Mouse (Mus musculus) lung, embryonic 16.5 days (tissue): ENCODE measurements at regions not wholly inside any gene's neighbourhood (a gene's known extent, or its start where the extent isn't known, plus 50 kb on each side); places are given as distances from the start of the nearest gene placed in this dataset.

Source experiments
- ATAC-seq: fragments of 200-750 bp; cut with Nextera tagmentation; 2 replicates; pipeline ENCODE4 v1.8.0; 2017; ENCODE audit warnings: low read depth, mild to moderate bottlenecking, moderate library complexity
- H3K27ac ChIP-seq: fragments of 300-500 bp; sonication (generic); 2 replicates; pipeline ENCODE4 v1.5.1; 2014; ENCODE audit warnings: mild to moderate bottlenecking, control low read depth, low read length
- H3K27me3 ChIP-seq: fragments of 300-500 bp; sonication (generic); 2 replicates; pipeline ENCODE4 v1.6.1; 2014; ENCODE audit warnings: low read depth, low read length, mixed read lengths; ENCODE audit not compliant: control insufficient read depth, insufficient read depth
- H3K36me3 ChIP-seq: fragments of 300-500 bp; sonication (generic); 2 replicates; pipeline ENCODE4 v1.6.1; 2014; ENCODE audit warnings: low read length; ENCODE audit not compliant: control insufficient read depth, insufficient read depth
- H3K4me1 ChIP-seq: fragments of 300-500 bp; sonication (generic); replicated peaks from 2 replicates; pipeline ENCODE4 v1.6.1; 2014; ENCODE audit warnings: low read length, mixed read lengths; ENCODE audit not compliant: control insufficient read depth, insufficient read depth
- H3K4me2 ChIP-seq: fragments of 300-500 bp; sonication (generic); 2 replicates; pipeline ENCODE4 v1.6.1; 2014; ENCODE audit warnings: low read depth, low read length, control low read depth
- H3K4me3 ChIP-seq: fragments of 300-500 bp; sonication (generic); 2 replicates; pipeline ENCODE4 v1.5.1; 2014; ENCODE audit warnings: mild to moderate bottlenecking, low read length, control low read depth
- H3K9ac ChIP-seq: fragments of 300-500 bp; sonication (generic); 2 replicates; pipeline ENCODE4 v1.6.1; 2014; ENCODE audit warnings: low read length, control low read depth
- H3K9me3 ChIP-seq: fragments of 300-500 bp; sonication (generic); 2 replicates; pipeline ENCODE4 v1.6.1; 2016; ENCODE audit warnings: low read length; ENCODE audit not compliant: control insufficient read depth
- WGBS: fragments of 180-500 bp; shearing (Covaris S2); extraction: QIAGEN DNeasy Blood & Tissue Kit; methylation state at CpG from one replicate; pipeline ENCODE4 v1.1.7; 2014; 5-methylcytosine and 5-hydroxymethylcytosine counted together

GRCm38 (mm10) chr13:85570886-85571527, 282.1 kb upstream of the Rasa1 start:
- H3K27me3 ChIP-seq = no peaks in the 10 kb centered on the region
- no peak for ATAC-seq

GRCm38 (mm10) chr13:85557821-85558220, 268.9 kb upstream of the Rasa1 start:
- Histone ChIP-seq H3K4me3 (no peak overlapping the region), H3K4me1 (no peaks in the 10 kb centered on the region), H3K36me3 (no peaks in the 10 kb centered on the region), H3K9ac (no peak overlapping the region), H3K27me3 (no peaks in the 10 kb centered on the region), H3K9me3 (no peaks in the 10 kb centered on the region), H3K4me2 (no peak overlapping the region), H3K27ac (no peak overlapping the region)
- no peak for ATAC-seq
- 76% methylated on average over 2 of the region's 2 CpGs for WGBS

More at GRCm38 (mm10) chr13:85570886-85571527, 282.1 kb upstream of the Rasa1 start:
- WGBS = 62% methylated on average over 2 of the region's 2 CpGs
- no peaks in the 10 kb centered on the region for H3K9me3 ChIP-seq
- no peak overlapping the region for H3K9ac ChIP-seq
- no peak overlapping the region for H3K4me2 ChIP-seq
- H3K36me3 ChIP-seq = no peaks in the 10 kb centered on the region
- no peaks in the 10 kb centered on the region for H3K4me1 ChIP-seq
- H3K27ac ChIP-seq = no peak overlapping the region
- no peak overlapping the region for H3K4me3 ChIP-seq

GRCm38 (mm10) chr13:85556101-85556853, 267.3 kb upstream of the Rasa1 start:
- WGBS = 5% methylated on average over 5 of the region's 5 CpGs
- H3K36me3 ChIP-seq = no peaks in the 10 kb centered on the region
- H3K4me2 ChIP-seq = no peak overlapping the region
- no peaks in the 10 kb centered on the region for H3K27me3 ChIP-seq
- H3K9ac ChIP-seq = no peak overlapping the region
- ATAC-seq = peak; percentile 87
- H3K4me3 ChIP-seq = no peak overlapping the region
- no peaks in the 10 kb centered on the region for H3K4me1 ChIP-seq
- no peak overlapping the region for H3K27ac ChIP-seq
- H3K9me3 ChIP-seq = no peaks in the 10 kb centered on the region

- Histone ChIP-seq H3K27me3 (no peaks in the 10 kb centered on the region), H3K4me3 (no peak overlapping the region), H3K4me1 (no peaks in the 10 kb centered on the region), H3K27ac (no peak overlapping the region), H3K4me2 (no peak overlapping the region), H3K36me3 (no peaks in the 10 kb centered on the region), H3K9me3 (no peaks in the 10 kb centered on the region), H3K9ac (no peak overlapping the region)
- ATAC-seq = no peak
- 70% methylated on average over 3 of the region's 3 CpGs for WGBS
Measured at GRCm38 (mm10) chr13:85553072-85553471, 264.1 kb upstream of the Rasa1 start.

- Histone ChIP-seq H3K27me3 (no peaks in the 10 kb centered on the region), H3K4me3 (no peak overlapping the region), H3K9ac (no peak overlapping the region), H3K4me1 (no peaks in the 10 kb centered on the region; the same call in 1 of the 2 replicates), H3K9me3 (no peaks in the 10 kb centered on the region), H3K36me3 (no peaks in the 10 kb centered on the region), H3K27ac (no peak overlapping the region), H3K4me2 (no peak overlapping the region)
- ATAC-seq = no peak
- 24% methylated on average over 1 of the region's 1 CpGs for WGBS
Measured at GRCm38 (mm10) chr13:85509671-85510070, 220.7 kb upstream of the Rasa1 start.

- no peak for ATAC-seq
- Histone ChIP-seq H3K4me2 (no peak overlapping the region), H3K4me1 (no peaks in the 10 kb centered on the region; the same call in 1 of the 2 replicates), H3K9me3 (no peaks in the 10 kb centered on the region), H3K9ac (no peak overlapping the region), H3K27me3 (no peaks in the 10 kb centered on the region), H3K36me3 (no peaks in the 10 kb centered on the region), H3K4me3 (no peak overlapping the region), H3K27ac (no peak overlapping the region)
- 94% methylated on average over 1 of the region's 1 CpGs for WGBS
Measured at GRCm38 (mm10) chr13:85508552-85508951, 219.6 kb upstream of the Rasa1 start.

- no peak overlapping the region for H3K9ac ChIP-seq
Measured at GRCm38 (mm10) chr13:85507374-85508101, 218.6 kb upstream of the Rasa1 start.

GRCm38 (mm10) chr13:85506875-85507274, 217.9 kb upstream of the Rasa1 start:
- Histone ChIP-seq H3K4me2 (no peak overlapping the region), H3K36me3 (no peaks in the 10 kb centered on the region), H3K27me3 (no peaks in the 10 kb centered on the region), H3K4me1 (no peaks in the 10 kb centered on the region; the same call in 1 of the 2 replicates), H3K4me3 (no peak overlapping the region), H3K27ac (no peak overlapping the region), H3K9me3 (no peaks in the 10 kb centered on the region), H3K9ac (no peak overlapping the region)
- no peak for ATAC-seq
- 45% methylated on average over 1 of the region's 1 CpGs for WGBS

More at GRCm38 (mm10) chr13:85507374-85508101, 218.6 kb upstream of the Rasa1 start:
- Histone ChIP-seq H3K27me3 (no peaks in the 10 kb centered on the region), H3K4me2 (no peak overlapping the region), H3K36me3 (no peaks in the 10 kb centered on the region), H3K27ac (peak overlapping the region; percentile 36; the same call in 1 of the 2 replicates), H3K4me3 (no peak overlapping the region), H3K9me3 (no peaks in the 10 kb centered on the region), H3K4me1 (no peaks in the 10 kb centered on the region; the same call in 1 of the 2 replicates)
- 32% methylated on average over 6 of the region's 6 CpGs for WGBS
- no peak for ATAC-seq

GRCm38 (mm10) chr13:85506030-85506429, 217.1 kb upstream of the Rasa1 start:
- H3K27ac ChIP-seq = no peak overlapping the region
- 22% methylated on average over 1 of the region's 1 CpGs for WGBS
- H3K9ac ChIP-seq = no peak overlapping the region
- ATAC-seq = no peak
- H3K27me3 ChIP-seq = no peaks in the 10 kb centered on the region
- H3K9me3 ChIP-seq = no peaks in the 10 kb centered on the region
- no peak overlapping the region for H3K4me2 ChIP-seq
- H3K4me3 ChIP-seq = no peak overlapping the region
- H3K4me1 ChIP-seq = no peaks in the 10 kb centered on the region; the same call in 1 of the 2 replicates
- no peaks in the 10 kb centered on the region for H3K36me3 ChIP-seq
